Mouse (Mus musculus) CH12.LX (cell line): ENCODE data around the gene Gm20388. TPM values are rescaled to one million over a fixed set of nuclear protein-coding genes. Genes with fewer than 3 reads are reported as not detected.

ENCODE experiments used
- DNase-seq: peaks from one replicate; pipeline ENCODE4 v3.0.0-alpha.2; 2013; ENCODE audit errors: extremely low read depth
- H3K27ac ChIP-seq: 2 replicates; pipeline ENCODE4 v1.5.1; 2012; ENCODE audit warnings: low read depth, mild to moderate bottlenecking, control low read depth, moderate library complexity; ENCODE audit not compliant: insufficient read depth
- H3K27me3 ChIP-seq: replicated peaks from 2 replicates; pipeline ENCODE3; 2012; ENCODE audit warnings: inconsistent platforms
- H3K36me3 ChIP-seq, 2 experiments: replicated peaks in 1 of 2; 2 replicates each; pipeline versions ENCODE3 to v1.6.1; 2012; ENCODE audit warnings: inconsistent platforms in 1 of 2, low read length in 1 of 2, mild to moderate bottlenecking in 1 of 2, mixed read lengths in 1 of 2, moderate library complexity in 1 of 2; ENCODE audit not compliant: control insufficient read depth in 1 of 2, insufficient read depth in 1 of 2
- H3K4me1 ChIP-seq, 2 experiments: 2 replicates each; pipeline ENCODE4 v1.6.1; 2012; ENCODE audit warnings: inconsistent platforms in 1 of 2, moderate library complexity in 1 of 2; ENCODE audit not compliant: insufficient read depth in 2 of 2, control insufficient read depth in 1 of 2
- H3K4me2 ChIP-seq: 2 replicates; pipeline ENCODE4 v1.6.1; 2012; ENCODE audit warnings: low read depth, mild to moderate bottlenecking, control low read depth; ENCODE audit not compliant: poor library complexity, insufficient read depth, severe bottlenecking
- H3K4me3 ChIP-seq, 3 experiments: fragments of 150-350 bp in 1 of 3; sonication (generic) in 1 of 3; replicated peaks in 1 of 3; 2 replicates each; pipeline versions ENCODE3 to v1.5.1; 2011 to 2012; ENCODE audit warnings: low read depth in 2 of 3, low read length in 2 of 3, mild to moderate bottlenecking in 2 of 3, moderate library complexity in 2 of 3, control low read depth in 1 of 3, improper control_type of control experiment in 1 of 3, inconsistent platforms in 1 of 3, mixed read lengths in 1 of 3; ENCODE audit not compliant: poor library complexity in 1 of 3
- H3K79me2 ChIP-seq: replicated peaks from 2 replicates; pipeline ENCODE4 v1.6.1; 2012; ENCODE audit warnings: mild to moderate bottlenecking, moderate library complexity; ENCODE audit not compliant: control insufficient read depth, poor library complexity, insufficient read depth, severe bottlenecking; ENCODE audit errors: extremely low read depth
- H3K9ac ChIP-seq: 2 replicates; pipeline ENCODE4 v1.6.1; 2012; ENCODE audit warnings: low read depth, mild to moderate bottlenecking, control low read depth, moderate library complexity; ENCODE audit not compliant: insufficient read depth
- H3K9me3 ChIP-seq: replicated peaks from 2 replicates; pipeline ENCODE3; 2012; ENCODE audit warnings: low read length, inconsistent platforms, mixed read lengths
- BHLHE40 ChIP-seq: IDR thresholded peaks from 2 replicates; pipeline ENCODE4 v1.6.1; 2011; ENCODE audit warnings: mild to moderate bottlenecking, low read depth, low read length, improper control_type of control experiment
- CHD2 ChIP-seq: IDR thresholded peaks from 2 replicates; pipeline ENCODE4 v1.6.1; 2011; ENCODE audit warnings: low read length, improper control_type of control experiment
- CTCF ChIP-seq, 2 experiments: IDR thresholded peaks in 1 of 2; conservative IDR thresholded peaks in 1 of 2; 2 replicates each; pipeline ENCODE4 v1.5.1; 2011 to 2012; ENCODE audit warnings: low read depth in 2 of 2, low read length in 2 of 2, improper control_type of control experiment in 1 of 2, inconsistent platforms in 1 of 2, mild to moderate bottlenecking in 1 of 2, moderate library complexity in 1 of 2
- ELF1 ChIP-seq: IDR thresholded peaks from 2 replicates; pipeline ENCODE4 v1.6.1; 2014; ENCODE audit warnings: low read depth, mild to moderate bottlenecking, inconsistent platforms, low read length, improper control_type of control experiment
- EP300 ChIP-seq: IDR thresholded peaks from 2 replicates; pipeline ENCODE4 v1.6.1; 2011; ENCODE audit warnings: low read length, improper control_type of control experiment
- ETS1 ChIP-seq: conservative IDR thresholded peaks from 2 replicates; pipeline ENCODE4 v1.6.1; 2012; ENCODE audit warnings: low read depth, mild to moderate bottlenecking, inconsistent platforms, low read length, improper control_type of control experiment, moderate library complexity
- HCFC1 ChIP-seq: IDR thresholded peaks from 2 replicates; pipeline ENCODE4 v1.6.1; 2012; ENCODE audit warnings: low read depth, mild to moderate bottlenecking, inconsistent platforms, low read length, improper control_type of control experiment
- IRF4 ChIP-seq: IDR thresholded peaks from 2 replicates; pipeline ENCODE4 v1.6.1; 2014; ENCODE audit warnings: low read depth, mild to moderate bottlenecking, inconsistent platforms, low read length, improper control_type of control experiment
- JUN ChIP-seq: IDR thresholded peaks from 2 replicates; pipeline ENCODE4 v1.6.1; 2011; ENCODE audit warnings: low read depth, mild to moderate bottlenecking, low read length, improper control_type of control experiment, moderate library complexity; ENCODE audit not compliant: insufficient read depth
- KAT2A ChIP-seq: IDR thresholded peaks from 2 replicates; pipeline ENCODE4 v1.6.1; 2012; ENCODE audit warnings: low read length, improper control_type of control experiment, inconsistent platforms; ENCODE audit not compliant: insufficient replicate concordance
- MAFK ChIP-seq: IDR thresholded peaks from 2 replicates; pipeline ENCODE4 v1.6.1; 2011; ENCODE audit warnings: low read length, improper control_type of control experiment; ENCODE audit not compliant: insufficient replicate concordance
- MAX ChIP-seq: IDR thresholded peaks from 2 replicates; pipeline ENCODE4 v1.6.1; 2011; ENCODE audit warnings: low read length, improper control_type of control experiment
- MAZ ChIP-seq: IDR thresholded peaks from 2 replicates; pipeline ENCODE4 v1.6.1; 2012; ENCODE audit warnings: low read depth, mild to moderate bottlenecking, inconsistent platforms, low read length, improper control_type of control experiment, moderate library complexity
- MEF2A ChIP-seq: IDR thresholded peaks from 2 replicates; pipeline ENCODE4 v1.6.1; 2014; ENCODE audit warnings: low read depth, mild to moderate bottlenecking, inconsistent platforms, low read length, improper control_type of control experiment, borderline replicate concordance
- NRF1 ChIP-seq: IDR thresholded peaks from 2 replicates; pipeline ENCODE4 v1.6.1; 2014; ENCODE audit warnings: low read depth, mild to moderate bottlenecking, inconsistent platforms, low read length, improper control_type of control experiment, moderate library complexity
- POLR2A ChIP-seq: IDR thresholded peaks from 2 replicates; pipeline ENCODE4 v1.6.1; 2011; ENCODE audit warnings: low read depth, mild to moderate bottlenecking, improper control_type of control experiment, low read length
- POLR2AphosphoS2 ChIP-seq: IDR thresholded peaks from 2 replicates; pipeline ENCODE4 v1.6.1; 2011; ENCODE audit warnings: low read depth, low read length, improper control_type of control experiment
- RCOR1 ChIP-seq: conservative IDR thresholded peaks from 2 replicates; pipeline ENCODE4 v1.6.1; 2012; ENCODE audit warnings: low read depth, mild to moderate bottlenecking, inconsistent platforms, low read length, improper control_type of control experiment
- TBP ChIP-seq: conservative IDR thresholded peaks from 2 replicates; pipeline ENCODE4 v1.6.1; 2011; ENCODE audit warnings: low read depth, low read length, improper control_type of control experiment
- TCF12 ChIP-seq: IDR thresholded peaks from 2 replicates; pipeline ENCODE4 v1.6.1; 2014; ENCODE audit warnings: low read depth, mild to moderate bottlenecking, inconsistent platforms, low read length, improper control_type of control experiment
- UBTF ChIP-seq: IDR thresholded peaks from 2 replicates; pipeline ENCODE4 v1.6.1; 2012; ENCODE audit warnings: low read depth, mild to moderate bottlenecking, inconsistent platforms, low read length, improper control_type of control experiment, moderate library complexity
- USF1 ChIP-seq: IDR thresholded peaks from 2 replicates; pipeline ENCODE4 v1.6.1; 2014; ENCODE audit warnings: low read depth, mild to moderate bottlenecking, inconsistent platforms, low read length, improper control_type of control experiment
- ZC3H11A ChIP-seq: IDR thresholded peaks from 2 replicates; pipeline ENCODE4 v1.6.1; 2012; ENCODE audit warnings: low read depth, mild to moderate bottlenecking, inconsistent platforms, low read length, improper control_type of control experiment
- ZKSCAN1 ChIP-seq: IDR thresholded peaks from 2 replicates; pipeline ENCODE4 v1.6.1; 2012; ENCODE audit warnings: low read depth, inconsistent platforms, low read length, improper control_type of control experiment, borderline replicate concordance
- ZMIZ1 ChIP-seq: IDR thresholded peaks from 2 replicates; pipeline ENCODE4 v1.6.1; 2012; ENCODE audit warnings: low read depth, mild to moderate bottlenecking, inconsistent platforms, low read length, improper control_type of control experiment
- ZNF384 ChIP-seq: IDR thresholded peaks from 2 replicates; pipeline ENCODE4 v1.6.1; 2012; ENCODE audit warnings: low read depth, low read length, improper control_type of control experiment, inconsistent platforms
- dilution Hi-C: fragments of 300-500 bp; cut with MboI; formaldehyde crosslinking; loops from 2 replicates; pipeline ENCODE4 v1.14.3; 2020; ENCODE audit warnings: low sequenced_read_pairs; ENCODE audit not compliant: extremely low pct_unique_long_range_greater_than_20kb, extremely low pct_ligation_motif_present
- in situ Hi-C: fragments of 300-500 bp; cut with MboI; formaldehyde crosslinking; loops from 3 replicates; pipeline ENCODE4 v1.14.3; 2019; ENCODE audit warnings: low sequenced_read_pairs, low pct_ligation_motif_present, low pct_unique_long_range_greater_than_20kb, mixed read lengths
- polyA plus RNA-seq: library from polyadenylated mRNA; unstranded; fragments of >175 nt; gene quantifications from 2 replicates; pipeline ENCODE4 v1.2.1, GENCODE M21; 2012; ENCODE audit warnings: low read depth; ENCODE audit not compliant: insufficient read length
- total RNA-seq, 2 experiments: library from RNA; depleted of rRNA; stranded (reverse); fragments of 300-350 nt in 1 of 2; fragments of >200 nt in 1 of 2; gene quantifications; 2 replicates each; pipeline ENCODE4 v1.2.3; 2012 to 2014

Gm20388 gene
- total and polyA plus RNA-seq, 3 experiments: 14.8 to 26.3 (median 22.2) TPM

DNA sequence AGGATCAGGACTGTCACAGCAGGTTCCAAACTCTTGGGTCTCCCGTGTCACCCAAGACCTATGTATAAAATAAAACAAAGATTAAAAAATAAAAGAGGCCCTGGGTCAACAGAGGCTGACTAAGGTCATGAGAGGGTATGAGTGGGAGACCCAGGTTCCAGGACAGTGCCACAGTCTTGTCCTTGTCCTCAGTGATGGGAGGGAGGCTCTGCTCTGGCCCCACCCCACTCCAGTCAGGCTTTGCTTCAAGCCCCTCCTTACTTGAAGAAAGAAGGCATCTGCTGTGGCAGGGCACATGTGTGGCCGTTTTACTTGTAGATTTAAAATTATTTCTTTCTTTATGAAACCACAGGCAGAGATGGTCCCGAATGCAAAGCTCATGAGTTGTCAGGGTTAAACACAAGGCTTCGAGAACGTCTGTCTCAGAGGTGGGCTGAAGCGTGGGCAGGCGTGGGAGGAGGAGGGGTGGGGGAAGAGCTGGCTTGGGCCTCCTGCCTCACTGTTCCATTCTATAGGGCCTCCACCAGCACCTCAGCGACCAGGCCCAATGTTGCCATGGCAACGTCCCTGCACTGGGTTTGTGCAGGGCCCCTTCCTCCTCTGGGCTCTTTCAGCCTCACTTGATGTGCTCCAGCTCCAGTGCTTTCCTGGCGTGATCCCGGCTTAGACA is 4188.4 kb downstream of the Gm20388 start:
- TF ChIP-seq HCFC1: no peak
- TF ChIP-seq ETS1: no peak
- TF ChIP-seq TBP: no peak
- no peak for TF ChIP-seq POLR2A
- TF ChIP-seq RCOR1: no peak
- no peak for TF ChIP-seq KAT2A
- no peak for TF ChIP-seq JUN
- no peak for TF ChIP-seq TCF12
- TF ChIP-seq USF1: no peak
- TF ChIP-seq EP300: no peak
- no peak for TF ChIP-seq CHD2
- no peak for TF ChIP-seq MAX
- no peak for TF ChIP-seq ZKSCAN1
- no peak for TF ChIP-seq ELF1
- TF ChIP-seq ZNF384: no peak
- no peak for TF ChIP-seq MAZ
- no peak for TF ChIP-seq ZMIZ1
- no peak for TF ChIP-seq CTCF (conservative IDR thresholded peaks at IDR 0.05 in 1 of 2, IDR thresholded peaks at IDR 0.05 in 1 of 2; ENCODE audit: low read depth in 2 of 2, low read length in 2 of 2)
- TF ChIP-seq, all 38 proteins: peak for 0
- dilution Hi-C loops (no loop called here), in situ Hi-C loops (no loop called here)
- H3K4me3 ChIP-seq: no peak overlapping the region
- H3K79me2 ChIP-seq: no peaks in the 10 kb centered on the region
- no peak overlapping the region for H3K9ac ChIP-seq
- no peaks in the 10 kb centered on the region for H3K36me3 ChIP-seq
- no peak for DNase-seq
- H3K27me3 ChIP-seq: no peaks in the 10 kb centered on the region
- H3K4me2 ChIP-seq: no peak overlapping the region
- peaks cover 13% of the 10 kb centered on the region for H3K9me3 ChIP-seq
- H3K4me1 ChIP-seq: peaks cover 0 to 12% of the 10 kb centered on the region in 2 experiments; a peak in 2 of 4 replicates
- H3K27ac ChIP-seq: no peak overlapping the region

DNA sequence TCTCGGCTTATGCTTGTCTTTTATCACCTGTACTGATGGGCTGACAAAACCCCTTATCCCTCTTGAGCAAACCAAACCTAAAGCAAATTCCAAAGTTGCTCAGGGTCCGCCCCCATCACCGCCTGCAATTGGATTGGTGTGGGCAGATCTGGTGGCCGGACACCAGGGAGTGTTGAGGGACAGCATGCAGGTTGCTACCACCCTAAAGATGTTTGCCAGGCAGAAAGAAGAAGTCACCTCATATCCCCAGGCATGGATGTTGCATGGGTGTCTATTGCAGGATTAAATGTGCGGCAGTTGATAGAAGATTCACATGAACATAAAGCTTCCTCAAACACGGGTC is 4189.0 kb downstream of the Gm20388 start:
- no peaks in the 10 kb centered on the region for H3K79me2 ChIP-seq
- no peak overlapping the region for H3K4me2 ChIP-seq
- H3K27ac ChIP-seq: no peak overlapping the region
- dilution Hi-C loops (no loop called here), in situ Hi-C loops (no loop called here)
- H3K27me3 ChIP-seq: no peaks in the 10 kb centered on the region
- peaks cover 0 to 12% of the 10 kb centered on the region in 2 experiments; a peak in 2 of 4 replicates for H3K4me1 ChIP-seq
- no peaks in the 10 kb centered on the region for H3K36me3 ChIP-seq
- TF ChIP-seq ELF1 (no peak), USF1 (no peak), NRF1 (no peak), MAFK (no peak), MAZ (no peak), EP300 (no peak), HCFC1 (no peak), MEF2A (no peak), ZC3H11A (no peak), BHLHE40 (no peak), UBTF (no peak), POLR2AphosphoS2 (no peak), IRF4 (no peak), ZKSCAN1 (no peak), MAX (no peak)
- peaks cover 13% of the 10 kb centered on the region for H3K9me3 ChIP-seq
- no peak overlapping the region for H3K4me3 ChIP-seq
- DNase-seq: no peak
- H3K9ac ChIP-seq: no peak overlapping the region
